Mouse (Mus musculus) thymus, postnatal 4 days (tissue): ENCODE results near the gene Tnks2.

Experiments used
- DNase-seq: peaks from one replicate; pipeline ENCODE4 v3.0.0; 2021

The Tnks2 gene

GRCm38 (mm10) chr19:36938008-36938407 lies 104.0 kb downstream of the Tnks2 start:
- no peak for DNase-seq

GRCm38 (mm10) chr19:36940064-36940463 lies 106.0 kb downstream of the Tnks2 start:
- no peak for DNase-seq
